Mouse (Mus musculus) monocyte, adult 2 months (primary cell): ENCODE results near the gene Tmem19.

Source experiments
- DNase-seq, 2 experiments: peaks; one replicate each; pipeline ENCODE4 v3.0.0; 2022; ENCODE audit warnings: low spot score in 2 of 2, low read depth in 1 of 2

Tmem19 gene

DNA sequence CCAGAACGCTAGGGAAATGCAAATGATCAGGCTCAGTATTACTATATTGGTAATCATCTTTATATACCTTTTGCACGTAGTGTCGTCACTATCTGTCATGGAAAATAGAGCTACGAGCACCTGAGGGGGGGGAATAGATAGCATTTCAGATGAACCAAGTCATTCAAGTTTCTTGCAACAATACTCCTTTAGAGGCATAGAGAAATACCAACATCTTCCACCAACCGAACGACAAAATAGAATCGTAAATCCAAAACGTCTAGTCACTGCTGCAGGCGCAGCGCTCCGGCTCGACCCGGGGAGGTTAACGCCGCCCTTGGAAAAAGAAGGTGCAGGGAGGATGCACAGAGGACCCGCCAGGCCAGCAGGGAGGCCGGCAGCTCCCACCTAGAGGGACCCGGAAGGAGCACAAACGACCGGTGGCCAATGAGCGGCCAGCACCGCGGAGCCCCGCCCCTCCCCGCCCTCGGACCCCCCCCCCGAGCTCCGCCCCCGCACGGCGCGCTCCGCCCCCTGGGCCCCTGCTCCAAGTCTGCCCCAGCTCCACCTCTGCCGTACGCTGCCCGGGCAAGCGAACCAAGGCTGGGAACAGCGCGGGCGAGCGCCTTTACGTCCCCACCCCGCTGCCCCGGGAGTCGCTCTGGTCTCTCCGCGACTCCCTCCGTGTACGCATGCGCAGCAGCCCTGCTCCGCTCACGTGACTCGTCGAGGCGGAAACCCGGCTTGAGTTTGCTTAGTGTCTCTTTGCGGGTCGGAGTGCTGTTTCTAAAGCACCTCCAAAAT is at the start of gene Tmem19:
Gene Tmem19 (minus strand): TSS at position 662 of the 783 bp plus-strand sequence.
- DNase-seq: peak; percentile 83 to 90

DNA sequence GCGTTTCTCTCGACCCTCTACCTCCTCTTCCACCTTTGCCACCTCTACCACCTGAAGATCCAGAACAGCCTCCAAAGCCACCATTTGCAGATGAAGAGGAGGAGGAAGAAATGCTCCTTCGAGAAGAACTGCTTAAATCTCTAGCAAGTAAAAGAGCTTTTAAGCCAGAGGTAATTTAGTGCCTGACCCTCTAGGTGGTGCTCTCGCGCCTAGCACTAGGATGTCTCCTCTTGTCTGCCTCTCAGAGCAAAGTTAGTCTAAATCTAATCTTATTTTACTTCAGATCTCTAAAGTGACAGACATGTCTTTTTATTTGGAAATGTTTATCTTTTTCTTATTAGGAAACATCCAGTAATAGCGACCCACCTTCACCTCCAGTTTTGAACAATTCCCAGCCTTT is 44.1 kb upstream of the Tmem19 start:
- peak in 1 of 2 experiments; percentile 4 for DNase-seq

GRCm38 (mm10) chr10:115391896-115392295 is 29.6 kb upstream of the Tmem19 start:
- no peak for DNase-seq

GRCm38 (mm10) chr10:115391076-115391475 is 28.8 kb upstream of the Tmem19 start:
- no peak for DNase-seq

DNA sequence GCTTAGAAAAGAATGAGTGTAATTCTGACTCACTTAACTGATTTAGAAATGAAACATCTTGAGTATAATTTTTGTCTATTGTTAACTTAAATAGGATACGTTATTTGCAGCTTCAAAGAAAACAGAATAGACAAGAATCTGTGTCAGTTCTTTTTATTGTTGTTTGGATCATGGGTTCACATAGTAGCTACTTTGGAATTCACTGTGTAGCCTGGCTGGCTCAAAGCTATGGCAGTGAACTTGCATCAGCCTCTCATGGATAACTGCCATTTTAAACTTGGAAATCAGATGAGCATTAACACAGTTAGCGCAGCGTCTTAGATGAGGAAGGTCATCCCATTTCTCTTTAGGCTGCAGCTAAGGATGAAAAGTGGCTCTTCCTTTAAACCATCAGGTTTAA is 25.6 kb upstream of the Tmem19 start:
- no peak for DNase-seq

- peak; percentile 23 to 56 for DNase-seq
Measured at GRCm38 (mm10) chr10:115385018-115386002, 23.0 kb upstream of the Tmem19 start.

GRCm38 (mm10) chr10:115384221-115385017 is 22.1 kb upstream of the Tmem19 start, which contains the start of the genes Thap2 and Zfc3h1:
Gene Thap2 (minus strand): TSS chr10:115384443.
Gene Zfc3h1 (plus strand): TSS chr10:115384959.
- DNase-seq: peak; percentile 93 to 94

GRCm38 (mm10) chr10:115383644-115384220 is 21.4 kb upstream of the Tmem19 start:
- DNase-seq: no peak

DNA sequence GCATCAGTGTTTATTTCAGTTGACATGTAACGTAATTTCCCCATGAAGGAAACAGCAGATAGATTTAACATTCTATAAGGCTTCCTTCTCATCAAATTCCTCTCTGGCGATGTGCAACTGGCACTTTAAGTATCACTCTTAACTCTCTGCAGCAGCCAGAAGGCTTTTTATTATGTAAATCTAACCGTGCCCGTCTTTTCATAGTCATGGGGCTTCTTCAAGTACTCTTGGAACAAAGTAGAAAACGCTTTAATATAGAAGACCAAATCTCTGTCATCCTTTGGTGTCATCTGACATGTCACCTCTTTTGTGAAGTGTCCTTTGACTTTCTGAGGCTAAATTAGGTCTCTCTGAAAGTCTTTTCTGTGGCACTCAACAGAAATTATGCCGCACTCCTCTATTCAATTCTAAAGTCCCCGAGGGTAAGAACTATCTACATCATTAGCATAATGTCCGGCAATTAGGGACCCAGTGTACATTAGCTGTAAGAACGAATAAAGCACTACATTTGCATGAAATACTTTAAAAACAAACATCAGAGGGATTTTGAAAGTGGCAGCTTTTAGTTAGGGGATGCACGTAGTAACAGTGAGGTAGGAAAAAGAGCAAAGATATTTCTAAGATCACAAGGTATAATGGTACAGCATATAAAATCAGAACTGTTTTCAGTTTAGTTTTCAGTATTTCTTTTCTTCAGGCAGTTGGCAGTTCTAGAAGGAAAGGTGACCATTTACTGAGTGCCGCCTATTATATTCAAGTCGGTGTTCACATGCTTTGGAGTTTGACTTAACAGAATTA is 20.7 kb upstream of the Tmem19 start:
- no peak for DNase-seq

DNA sequence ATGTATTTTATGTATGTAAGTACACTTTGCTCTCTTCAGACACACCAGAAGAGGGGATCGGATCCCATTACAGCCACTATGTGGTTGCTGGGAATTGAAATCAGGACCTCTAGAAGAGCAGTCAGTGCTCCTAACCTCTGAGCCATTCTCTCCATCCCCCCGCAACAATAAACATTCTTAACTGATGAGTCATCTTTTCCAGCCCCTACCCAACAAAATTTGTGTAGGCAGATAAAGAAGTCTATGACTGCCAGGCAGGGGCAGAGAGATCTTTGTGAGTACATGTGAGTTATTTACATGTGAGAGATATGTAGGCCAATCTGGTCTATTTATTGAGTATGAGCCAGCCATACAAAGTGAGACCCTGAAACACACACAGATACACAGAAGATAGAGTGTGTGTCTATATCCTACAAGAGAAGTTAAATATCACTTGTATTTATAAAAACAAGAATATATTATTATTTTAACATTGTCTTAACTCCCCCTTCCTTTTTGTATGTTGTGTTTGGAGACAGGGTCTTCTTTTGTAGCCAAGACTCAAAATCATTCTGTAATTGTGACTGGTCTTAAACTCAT is 19.3 kb upstream of the Tmem19 start:
- no peak for DNase-seq

DNA sequence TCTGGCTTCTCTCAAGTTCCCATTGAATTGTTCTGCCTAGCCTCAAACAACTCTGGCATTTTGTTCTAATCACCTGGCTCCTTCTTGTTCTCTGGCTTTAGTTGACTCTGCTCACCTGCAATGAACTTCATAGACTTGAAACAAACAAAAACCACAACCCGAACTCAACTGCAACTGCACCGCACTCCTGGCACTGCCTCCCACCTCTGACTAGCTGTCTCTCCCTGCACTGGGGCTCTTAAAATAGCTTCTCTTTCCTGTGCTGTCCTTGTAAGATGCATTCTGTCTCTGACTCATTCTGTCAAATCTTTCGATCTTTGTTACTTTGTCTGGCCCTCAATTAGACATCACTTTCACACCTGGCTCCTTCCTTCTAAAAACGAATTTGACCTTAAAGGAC is 850 bp upstream of the Tmem19 start:
- no peak for DNase-seq

DNA sequence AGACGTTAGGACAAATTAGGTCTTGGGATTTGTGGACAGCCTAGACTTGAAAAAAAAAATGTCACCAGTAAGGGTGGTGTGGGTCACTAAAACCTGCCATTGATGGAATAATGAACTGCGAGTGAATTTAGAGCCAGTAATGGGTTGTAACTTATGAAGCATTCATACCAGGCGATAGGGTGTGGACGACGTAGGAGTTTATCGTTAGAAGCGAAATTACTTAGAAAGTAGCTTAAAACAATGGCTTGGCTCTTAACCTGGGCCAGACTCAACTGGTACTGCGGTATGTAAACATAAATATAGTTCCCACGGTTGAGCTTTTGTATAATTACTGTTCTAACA is 293 bp upstream of the Tmem19 start:
- DNase-seq: no peak

- DNase-seq: no peak
Measured at GRCm38 (mm10) chr10:115359066-115359465, 3.2 kb downstream of the Tmem19 start.

GRCm38 (mm10) chr10:115358216-115358919 is 3.9 kb downstream of the Tmem19 start:
- no peak for DNase-seq

DNA sequence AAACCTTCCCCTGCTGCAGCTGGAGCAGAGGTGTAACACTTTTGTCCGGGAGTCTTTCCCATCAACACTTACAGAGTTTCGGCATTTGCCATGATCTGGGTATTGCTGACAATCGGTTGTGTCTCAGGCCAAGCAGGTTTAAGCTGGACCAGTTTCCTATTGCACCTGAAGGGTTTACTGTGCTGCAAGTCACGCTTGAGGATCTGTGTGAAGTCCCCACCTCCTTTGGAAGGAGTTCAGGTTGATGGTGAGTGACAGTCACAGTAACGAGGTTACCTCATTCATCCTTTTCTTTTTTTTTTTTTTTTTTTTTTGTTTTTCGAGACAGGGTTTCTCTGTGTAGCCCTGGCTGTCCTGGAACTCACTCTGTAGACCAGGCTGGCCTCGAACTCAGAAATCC is 6.2 kb downstream of the Tmem19 start:
- no peak for DNase-seq

GRCm38 (mm10) chr10:115355016-115355415 is 7.3 kb downstream of the Tmem19 start:
- DNase-seq: no peak

DNA sequence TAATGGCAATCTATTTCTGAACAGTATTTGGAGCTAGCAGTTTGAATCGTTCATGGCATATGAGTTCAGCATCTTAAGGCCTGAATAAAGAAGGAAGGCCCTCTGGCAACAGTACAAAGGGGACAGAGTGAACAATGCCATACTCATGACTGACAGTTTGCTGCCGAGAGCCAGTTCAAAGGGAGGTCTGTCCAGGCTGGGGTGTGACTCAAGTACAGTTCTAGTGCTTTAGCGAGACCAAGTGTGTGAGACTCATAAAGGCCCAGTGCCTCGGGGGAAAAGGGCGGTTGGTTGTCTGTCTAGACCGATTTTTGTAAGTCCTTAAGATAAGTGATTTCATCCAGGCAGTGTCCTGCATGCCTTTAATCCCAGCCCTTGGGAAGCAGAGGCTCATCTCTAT is 7.7 kb downstream of the Tmem19 start:
- no peak for DNase-seq

DNA sequence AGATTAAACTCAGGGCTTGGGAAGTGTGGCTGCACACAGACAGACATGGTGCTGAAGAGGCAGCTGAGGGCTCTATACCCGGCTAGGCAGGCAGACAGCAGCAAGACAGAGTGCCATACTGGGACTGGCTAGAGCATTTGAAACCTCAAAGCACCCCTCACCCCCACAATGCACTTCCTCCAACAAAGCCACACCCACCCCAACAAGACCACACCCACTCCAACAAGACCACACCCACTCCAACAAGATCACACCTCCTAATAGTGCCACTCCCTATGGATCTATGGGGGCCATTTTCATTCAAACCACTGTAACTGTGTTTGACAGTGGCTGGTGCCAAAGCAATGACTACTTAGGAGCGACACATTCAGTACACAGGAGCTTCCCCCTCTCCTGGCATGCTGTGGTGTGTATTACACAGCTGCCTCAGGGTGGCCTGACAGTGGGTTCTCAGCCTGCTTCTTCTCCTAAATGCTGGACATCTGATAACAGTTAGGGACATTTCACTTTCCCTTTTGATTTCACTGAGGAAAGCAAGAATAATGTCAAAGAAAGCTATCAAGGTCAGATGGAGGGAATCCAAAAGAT is 11.4 kb downstream of the Tmem19 start:
- no peak for DNase-seq

GRCm38 (mm10) chr10:115349509-115349908 is 12.8 kb downstream of the Tmem19 start:
- DNase-seq: no peak
